Mouse (Mus musculus): ENCODE results near the gene Rdh16f2. TPM values are rescaled to one million over a fixed set of nuclear protein-coding genes. Genes with fewer than 3 reads are reported as not detected.

The Rdh16f2 gene
- polyA plus RNA-seq, 1 experiment from 2014 or later = not detected

- Histone ChIP-seq H3K27ac (ENCODE audit: low read depth, low read length) (no peak overlapping the region), H3K4me3 (ENCODE audit: low read depth, low read length) (no peak overlapping the region), H3K9ac (replicated peaks; ENCODE audit: low read depth, low read length) (no peak overlapping the region), H3K4me1 (ENCODE audit: control insufficient read depth, insufficient read depth, low read length) (no peaks in the 10 kb centered on the region), H3K27me3 (ENCODE audit: control insufficient read depth, insufficient read depth, low read length) (no peaks in the 10 kb centered on the region), H3K4me2 (ENCODE audit: low read depth, low read length) (no peak overlapping the region), H3K36me3 (ENCODE audit: control insufficient read depth, insufficient read depth, low read length) (no peaks in the 10 kb centered on the region), H3K9me3 (ENCODE audit: control insufficient read depth, low read length) (no peaks in the 10 kb centered on the region)
- 90% methylated on average over 5 of the region's 5 CpGs for WGBS
- no peak for ATAC-seq (ENCODE audit: low read depth)
Measured at GRCm38 (mm10) chr10:127917651-127918050, 51.4 kb downstream of the Rdh16f2 start.

- ATAC-seq (ENCODE audit: low read depth) = no peak
- Histone ChIP-seq H3K36me3 (ENCODE audit: control insufficient read depth, insufficient read depth, low read length) (no peaks in the 10 kb centered on the region), H3K27me3 (ENCODE audit: control insufficient read depth, insufficient read depth, low read length) (no peaks in the 10 kb centered on the region), H3K9ac (replicated peaks; ENCODE audit: low read depth, low read length) (no peak overlapping the region), H3K4me3 (ENCODE audit: low read depth, low read length) (no peak overlapping the region), H3K9me3 (ENCODE audit: control insufficient read depth, low read length) (no peaks in the 10 kb centered on the region), H3K27ac (ENCODE audit: low read depth, low read length) (no peak overlapping the region), H3K4me1 (ENCODE audit: control insufficient read depth, insufficient read depth, low read length) (no peaks in the 10 kb centered on the region), H3K4me2 (ENCODE audit: low read depth, low read length) (no peak overlapping the region)
- 89% methylated on average over 1 of the region's 1 CpGs for WGBS
Measured at GRCm38 (mm10) chr10:127922241-127922640, 56.0 kb downstream of the Rdh16f2 start.

GRCm38 (mm10) chr10:127923024-127923423 is 56.8 kb downstream of the Rdh16f2 start:
- Histone ChIP-seq H3K27ac (ENCODE audit: low read depth, low read length) (no peak overlapping the region), H3K9ac (replicated peaks; ENCODE audit: low read depth, low read length) (no peak overlapping the region), H3K4me1 (ENCODE audit: control insufficient read depth, insufficient read depth, low read length) (no peaks in the 10 kb centered on the region), H3K36me3 (ENCODE audit: control insufficient read depth, insufficient read depth, low read length) (no peaks in the 10 kb centered on the region), H3K4me2 (ENCODE audit: low read depth, low read length) (no peak overlapping the region), H3K27me3 (ENCODE audit: control insufficient read depth, insufficient read depth, low read length) (no peaks in the 10 kb centered on the region), H3K9me3 (ENCODE audit: control insufficient read depth, low read length) (no peaks in the 10 kb centered on the region), H3K4me3 (ENCODE audit: low read depth, low read length) (no peak overlapping the region)
- 89% methylated on average over 8 of the region's 8 CpGs for WGBS
- no peak for ATAC-seq (ENCODE audit: low read depth)

- H3K36me3 ChIP-seq (ENCODE audit: control insufficient read depth, insufficient read depth, low read length) = no peaks in the 10 kb centered on the region
- no peak overlapping the region for H3K4me3 ChIP-seq (ENCODE audit: low read depth, low read length)
- no peaks in the 10 kb centered on the region for H3K4me1 ChIP-seq (ENCODE audit: control insufficient read depth, insufficient read depth, low read length)
- H3K9ac ChIP-seq (replicated peaks; ENCODE audit: low read depth, low read length) = no peak overlapping the region
- H3K9me3 ChIP-seq (ENCODE audit: control insufficient read depth, low read length) = no peaks in the 10 kb centered on the region
- no peaks in the 10 kb centered on the region for H3K27me3 ChIP-seq (ENCODE audit: control insufficient read depth, insufficient read depth, low read length)
- H3K27ac ChIP-seq (ENCODE audit: low read depth, low read length) = no peak overlapping the region
- H3K4me2 ChIP-seq (ENCODE audit: low read depth, low read length) = no peak overlapping the region
- ATAC-seq (ENCODE audit: low read depth) = no peak
- WGBS = 63% methylated on average over 7 of the region's 7 CpGs
Measured at GRCm38 (mm10) chr10:127924597-127925378, 58.5 kb downstream of the Rdh16f2 start.

Other genes starting within 250 kb of the Rdh16f2 start
- 110 and 125 TPM in 2 replicates for gene Lrp1, start 245.3 kb upstream of the Rdh16f2 start, polyA plus RNA-seq (2014; fragmentation: Nextera tagmentation; extraction: Ambion mirVana)
- gene Stat6, start 223.5 kb upstream of the Rdh16f2 start, polyA plus RNA-seq (2014; fragmentation: Nextera tagmentation; extraction: Ambion mirVana) = 1.8 and 5.3 TPM in 2 replicates
- gene Nemp1, start 199.6 kb upstream of the Rdh16f2 start, polyA plus RNA-seq (2014; fragmentation: Nextera tagmentation; extraction: Ambion mirVana) = 3.0 and 3.4 TPM in 2 replicates
- gene Nab2, start 197.9 kb upstream of the Rdh16f2 start, polyA plus RNA-seq (2014; fragmentation: Nextera tagmentation; extraction: Ambion mirVana) = 0.79 and 2.2 TPM in 2 replicates
- gene Myo1a, start 161.3 kb upstream of the Rdh16f2 start, polyA plus RNA-seq (2014; fragmentation: Nextera tagmentation; extraction: Ambion mirVana) = 0.28 and 1.1 TPM in 2 replicates
- 0.32 TPM in 1 of 2 replicates, not detected in the other for gene Tac2, start 142.0 kb upstream of the Rdh16f2 start, polyA plus RNA-seq (2014; fragmentation: Nextera tagmentation; extraction: Ambion mirVana)
- 4.8 TPM in 2 replicates for gene Zbtb39, start 126.9 kb upstream of the Rdh16f2 start, polyA plus RNA-seq (2014; fragmentation: Nextera tagmentation; extraction: Ambion mirVana)
- gene Gpr182, start 114.7 kb upstream of the Rdh16f2 start, polyA plus RNA-seq (2014; fragmentation: Nextera tagmentation; extraction: Ambion mirVana) = 0.13 and 0.33 TPM in 2 replicates
- not detected in 2 replicates for gene Rdh1, start 106.8 kb upstream of the Rdh16f2 start, polyA plus RNA-seq (2014; fragmentation: Nextera tagmentation; extraction: Ambion mirVana)
- gene Rdh16f1, start 106.7 kb upstream of the Rdh16f2 start, polyA plus RNA-seq (2014; fragmentation: Nextera tagmentation; extraction: Ambion mirVana) = 0.25 TPM in 1 of 2 replicates, not detected in the other
- 0.22 TPM in 1 of 2 replicates, not detected in the other for gene Rdh9, start 90.1 kb upstream of the Rdh16f2 start, polyA plus RNA-seq (2014; fragmentation: Nextera tagmentation; extraction: Ambion mirVana)
- not detected in 2 replicates for gene Rdh16, start 65.3 kb upstream of the Rdh16f2 start, polyA plus RNA-seq (2014; fragmentation: Nextera tagmentation; extraction: Ambion mirVana)
- gene Rdh19, start 16.5 kb upstream of the Rdh16f2 start, polyA plus RNA-seq (2014; fragmentation: Nextera tagmentation; extraction: Ambion mirVana) = not detected in 2 replicates
- not detected in 2 replicates for gene Rdh7, start 22.3 kb downstream of the Rdh16f2 start, polyA plus RNA-seq (2014; fragmentation: Nextera tagmentation; extraction: Ambion mirVana)
- not detected in 2 replicates for gene Sdr9c7, start 32.0 kb downstream of the Rdh16f2 start, polyA plus RNA-seq (2014; fragmentation: Nextera tagmentation; extraction: Ambion mirVana)
- gene Hsd17b6, start 141.1 kb downstream of the Rdh16f2 start, polyA plus RNA-seq (2014; fragmentation: Nextera tagmentation; extraction: Ambion mirVana) = not detected in 2 replicates
- gene Prim1, start 148.7 kb downstream of the Rdh16f2 start, polyA plus RNA-seq (2014; fragmentation: Nextera tagmentation; extraction: Ambion mirVana) = 32.5 and 38.7 TPM in 2 replicates
- 537 and 552 TPM in 2 replicates for gene Naca, start 169.1 kb downstream of the Rdh16f2 start, polyA plus RNA-seq (2014; fragmentation: Nextera tagmentation; extraction: Ambion mirVana)
- 381 and 396 TPM in 2 replicates for gene Ptges3, start 192.5 kb downstream of the Rdh16f2 start, polyA plus RNA-seq (2014; fragmentation: Nextera tagmentation; extraction: Ambion mirVana)
- gene Atp5b, start 216.8 kb downstream of the Rdh16f2 start, polyA plus RNA-seq (2014; fragmentation: Nextera tagmentation; extraction: Ambion mirVana) = 2,213 and 2,273 TPM in 2 replicates
- gene Baz2a, start 225.1 kb downstream of the Rdh16f2 start, polyA plus RNA-seq (2014; fragmentation: Nextera tagmentation; extraction: Ambion mirVana) = 15.8 and 20.9 TPM in 2 replicates

Data from neural tube, embryonic 14.5 days (tissue).